Mouse (Mus musculus) hindbrain, embryonic 10.5 days (tissue): ENCODE data around the gene Ttll1. TPM values are rescaled to one million over a fixed set of nuclear protein-coding genes. Genes with fewer than 3 reads are reported as not detected.

Experiments used
- DNase-seq: peaks from one replicate; pipeline ENCODE4 v3.0.0-alpha.2; 2017; ENCODE audit warnings: low spot score
- H3K27ac ChIP-seq: fragments of 300-500 bp; sonication (generic); 2 replicates; pipeline ENCODE4 v1.5.1; 2016; ENCODE audit warnings: mild to moderate bottlenecking, moderate library complexity
- H3K27me3 ChIP-seq: fragments of 300-500 bp; sonication (generic); 2 replicates; pipeline ENCODE4 v1.6.1; 2016; ENCODE audit warnings: mild to moderate bottlenecking; ENCODE audit not compliant: poor library complexity, insufficient read depth, severe bottlenecking
- H3K36me3 ChIP-seq: fragments of 300-500 bp; sonication (generic); 2 replicates; pipeline ENCODE4 v1.6.1; 2016; ENCODE audit warnings: mild to moderate bottlenecking, moderate library complexity
- H3K4me1 ChIP-seq: fragments of 300-500 bp; sonication (generic); replicated peaks from 2 replicates; pipeline ENCODE4 v1.6.1; 2016; ENCODE audit warnings: mild to moderate bottlenecking
- H3K4me3 ChIP-seq: fragments of 300-500 bp; sonication (generic); 2 replicates; pipeline ENCODE4 v1.5.1; 2016; ENCODE audit warnings: mild to moderate bottlenecking, moderate library complexity
- H3K9me3 ChIP-seq: fragments of 300-500 bp; sonication (generic); 2 replicates; pipeline ENCODE4 v1.6.1; 2016; ENCODE audit warnings: mild to moderate bottlenecking, moderate library complexity
- WGBS: fragments of 180-500 bp; shearing (Covaris S2); methylation state at CpG from one replicate; pipeline ENCODE4 v1.1.7; 2016; 5-methylcytosine and 5-hydroxymethylcytosine counted together
- polyA plus RNA-seq: library from polyadenylated mRNA; unstranded; fragments of >200 nt; fragmentation: Nextera tagmentation; extraction: Ambion mirVana; gene quantifications from 2 replicates; pipeline ENCODE4 v1.2.1, GENCODE M21; 2016

The Ttll1 gene
- polyA plus RNA-seq, 1 experiment from 2014 or later, result 50.4 TPM

DNA sequence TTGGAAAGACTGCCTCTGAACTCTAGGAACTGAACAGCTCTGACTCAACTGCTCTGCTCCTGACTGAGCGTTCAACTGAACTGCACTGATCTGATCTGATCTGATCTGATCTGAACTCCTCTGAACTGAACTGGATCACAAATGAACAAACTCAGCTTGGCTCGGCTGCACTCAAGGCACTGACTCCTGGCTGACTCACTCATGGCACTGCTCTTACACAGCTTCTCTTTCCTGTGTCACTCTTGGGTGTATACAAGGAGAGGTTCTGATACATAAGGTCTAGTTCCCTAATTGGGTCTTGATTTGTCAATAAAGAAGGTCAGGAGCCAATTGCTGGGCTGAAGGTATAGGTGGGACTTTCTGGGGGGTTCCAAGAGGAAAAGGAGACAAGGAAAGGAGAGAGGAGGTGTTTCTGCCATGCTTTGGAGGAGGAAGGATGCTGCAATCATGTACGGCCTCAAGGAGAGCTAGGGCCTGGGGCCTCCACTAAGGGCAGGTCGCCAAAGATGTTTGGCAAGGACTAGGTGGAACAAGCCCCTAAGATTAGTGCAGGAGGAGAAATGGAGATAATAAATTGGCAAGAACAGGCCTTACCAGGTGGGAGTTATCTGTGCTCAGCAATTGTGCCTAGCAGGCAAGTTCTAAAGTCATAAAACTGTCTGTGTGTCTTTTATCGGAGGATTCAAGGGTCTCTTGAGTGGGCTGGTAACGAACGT is 16.7 kb downstream of the Ttll1 start:
- Histone ChIP-seq H3K4me1 (no peaks in the 10 kb centered on the region; the same call in 1 of the 2 replicates), H3K9me3 (no peaks in the 10 kb centered on the region), H3K4me3 (no peak overlapping the region), H3K27me3 (no peaks in the 10 kb centered on the region), H3K36me3 (peaks cover 97% of the 10 kb centered on the region), H3K27ac (no peak overlapping the region)
- DNase-seq, result no peak
- 90% methylated on average over 7 of the region's 7 CpGs for WGBS

GRCm38 (mm10) chr15:83491891-83492290 is 18.8 kb downstream of the Ttll1 start:
- WGBS, result 90% methylated on average over 5 of the region's 5 CpGs
- no peak overlapping the region for H3K27ac ChIP-seq
- H3K36me3 ChIP-seq, result peaks cover 93% of the 10 kb centered on the region
- no peaks in the 10 kb centered on the region for H3K9me3 ChIP-seq
- H3K27me3 ChIP-seq, result no peaks in the 10 kb centered on the region
- H3K4me3 ChIP-seq, result no peak overlapping the region
- no peak for DNase-seq
- peaks cover 4% of the 10 kb centered on the region; the same call in 1 of the 2 replicates for H3K4me1 ChIP-seq

DNA sequence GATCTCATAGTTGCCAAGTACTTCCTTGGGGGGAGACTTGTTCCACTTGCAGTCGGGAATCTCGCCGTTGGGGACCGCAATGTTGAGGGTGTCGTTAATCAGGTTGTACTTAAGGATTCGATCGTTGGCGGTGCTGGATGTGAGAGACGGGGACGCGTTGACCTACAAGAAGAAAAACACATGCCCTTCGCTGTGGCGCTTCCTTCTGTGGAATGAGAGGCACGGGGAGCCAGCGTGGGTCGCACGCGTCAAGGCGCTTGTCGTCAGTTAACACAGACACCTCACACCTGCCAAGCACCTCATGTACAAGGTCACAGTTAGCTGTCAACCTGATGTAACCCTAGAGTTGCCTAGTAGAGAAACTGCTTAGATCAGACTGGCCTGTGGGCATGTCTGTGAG is 21.2 kb downstream of the Ttll1 start:
- DNase-seq, result no peak
- 96% methylated on average over 20 of the region's 20 CpGs for WGBS
- H3K36me3 ChIP-seq, result peaks cover 89% of the 10 kb centered on the region
- no peak overlapping the region for H3K4me3 ChIP-seq
- no peaks in the 10 kb centered on the region for H3K9me3 ChIP-seq
- H3K27me3 ChIP-seq, result no peaks in the 10 kb centered on the region
- no peak overlapping the region for H3K27ac ChIP-seq
- H3K4me1 ChIP-seq, result 0 out of 2 replicates have a peak, but pooled peaks cover 4% of the 10 kb centered on the region

DNA sequence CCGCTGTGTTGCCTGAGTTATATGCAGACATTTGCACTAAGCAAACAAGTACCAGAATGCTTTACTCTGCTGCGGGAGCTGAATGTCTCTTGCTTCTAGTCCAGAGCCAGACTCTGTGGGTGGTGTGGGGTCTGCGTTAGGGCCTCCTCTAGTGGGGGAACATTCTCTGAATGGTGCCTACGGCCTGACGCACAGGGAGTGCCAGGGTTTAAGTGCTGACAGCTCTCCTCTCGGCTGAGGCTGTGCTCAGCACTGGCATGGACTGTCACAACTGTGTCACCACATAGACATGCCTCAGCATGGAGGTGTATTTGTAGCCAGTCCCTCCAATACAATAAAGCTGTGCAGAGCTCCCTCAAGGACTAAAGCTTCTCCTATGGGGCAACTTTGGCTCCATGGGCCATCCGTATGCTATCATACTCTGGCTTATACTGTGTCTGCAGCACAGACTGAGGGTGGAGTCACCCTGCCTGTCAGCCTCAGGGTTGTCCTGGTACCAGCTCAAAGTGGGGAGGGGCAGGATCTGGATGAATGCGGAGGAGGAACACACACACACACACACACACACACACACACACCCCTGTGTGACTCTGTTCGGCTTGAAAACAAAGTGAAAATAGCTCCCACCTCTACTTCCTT is 23.1 kb downstream of the Ttll1 start:
- Histone ChIP-seq H3K27ac (no peak overlapping the region), H3K36me3 (peaks cover 82% of the 10 kb centered on the region), H3K27me3 (no peaks in the 10 kb centered on the region), H3K4me3 (no peak overlapping the region), H3K9me3 (no peaks in the 10 kb centered on the region), H3K4me1 (0 out of 2 replicates have a peak, but pooled peaks cover 4% of the 10 kb centered on the region)
- WGBS, result 74% methylated on average over 9 of the region's 9 CpGs
- no peak for DNase-seq

GRCm38 (mm10) chr15:83484311-83484710 is 26.4 kb downstream of the Ttll1 start:
- no peak overlapping the region for H3K4me3 ChIP-seq
- peaks cover 52% of the 10 kb centered on the region for H3K36me3 ChIP-seq
- no peak for DNase-seq
- no peak overlapping the region for H3K27ac ChIP-seq
- H3K27me3 ChIP-seq, result no peaks in the 10 kb centered on the region
- 90% methylated on average over 10 of the region's 10 CpGs for WGBS
- peaks cover 15% of the 10 kb centered on the region; the same call in 1 of the 2 replicates for H3K4me1 ChIP-seq
- no peaks in the 10 kb centered on the region for H3K9me3 ChIP-seq

DNA sequence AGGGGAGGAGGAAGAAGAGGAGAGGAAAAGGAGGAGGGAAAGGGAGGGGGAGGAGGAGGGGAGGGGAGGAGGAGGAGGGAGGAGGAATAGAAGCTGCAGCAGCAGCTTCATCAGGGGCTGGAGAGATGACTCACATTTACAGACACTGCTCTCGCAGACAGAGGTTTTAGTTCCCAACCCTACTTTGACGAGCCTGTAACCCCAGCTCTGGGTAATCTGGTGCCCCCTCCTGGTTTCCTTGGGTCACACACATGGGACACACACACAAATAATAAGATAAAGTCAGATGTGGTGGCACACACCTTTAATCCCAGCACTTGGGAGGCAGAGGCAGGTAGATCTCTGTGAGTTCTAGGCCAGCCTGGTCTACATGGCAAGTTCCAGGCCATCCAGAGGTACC is 27.2 kb downstream of the Ttll1 start:
- 44% methylated on average over 2 of the region's 2 CpGs for WGBS
- no peaks in the 10 kb centered on the region for H3K27me3 ChIP-seq
- H3K27ac ChIP-seq, result no peak overlapping the region
- H3K4me3 ChIP-seq, result no peak overlapping the region
- peaks cover 22% of the 10 kb centered on the region for H3K4me1 ChIP-seq
- H3K36me3 ChIP-seq, result peaks cover 46% of the 10 kb centered on the region
- DNase-seq, result peak; percentile 14
- H3K9me3 ChIP-seq, result no peaks in the 10 kb centered on the region

DNA sequence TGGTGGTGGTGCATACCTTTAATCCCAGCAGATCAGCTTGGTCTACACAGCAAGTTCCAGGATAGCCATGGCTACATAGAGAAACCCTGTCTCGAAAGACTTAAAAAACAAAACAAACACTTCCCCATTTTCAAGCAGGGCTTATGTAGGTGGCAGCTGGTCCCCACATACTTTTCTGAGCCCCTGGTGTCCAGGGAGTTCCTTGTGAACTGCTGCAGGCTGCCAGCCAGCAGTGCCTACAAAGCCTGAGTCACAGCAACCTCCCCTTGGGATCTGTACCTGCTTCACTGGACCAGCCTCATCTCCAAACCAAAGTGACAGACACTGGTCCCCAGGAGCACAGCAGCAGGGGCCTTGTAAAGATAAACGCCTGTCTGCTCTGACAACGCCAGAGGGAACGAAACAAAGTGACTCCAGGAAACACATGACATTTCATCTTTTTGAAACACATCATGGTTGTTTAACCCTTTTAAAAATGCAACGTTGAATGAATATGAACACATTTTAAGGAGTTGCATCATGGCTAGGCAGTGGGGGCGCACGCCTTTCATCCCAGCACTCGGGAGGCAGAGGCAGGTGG is 28.0 kb downstream of the Ttll1 start:
- Histone ChIP-seq H3K9me3 (no peaks in the 10 kb centered on the region), H3K27ac (no peak overlapping the region), H3K4me1 (peaks cover 18% of the 10 kb centered on the region), H3K4me3 (no peak overlapping the region), H3K27me3 (no peaks in the 10 kb centered on the region), H3K36me3 (peaks cover 40% of the 10 kb centered on the region)
- 73% methylated on average over 8 of the region's 8 CpGs for WGBS
- DNase-seq, result no peak

GRCm38 (mm10) chr15:83481236-83481780 is 29.4 kb downstream of the Ttll1 start:
- no peak overlapping the region for H3K27ac ChIP-seq
- peaks cover 25% of the 10 kb centered on the region for H3K36me3 ChIP-seq
- no peaks in the 10 kb centered on the region for H3K9me3 ChIP-seq
- DNase-seq, result no peak
- peaks cover 18% of the 10 kb centered on the region for H3K4me1 ChIP-seq
- no peaks in the 10 kb centered on the region for H3K27me3 ChIP-seq
- no peak overlapping the region for H3K4me3 ChIP-seq
- WGBS, result 69% methylated on average over 10 of the region's 10 CpGs

GRCm38 (mm10) chr15:83479818-83480217 is 30.9 kb downstream of the Ttll1 start:
- H3K4me3 ChIP-seq, result no peak overlapping the region
- no peak for DNase-seq
- no peaks in the 10 kb centered on the region for H3K27me3 ChIP-seq
- peaks cover 11% of the 10 kb centered on the region for H3K36me3 ChIP-seq
- no peaks in the 10 kb centered on the region for H3K9me3 ChIP-seq
- no peak overlapping the region for H3K27ac ChIP-seq
- peaks cover 18% of the 10 kb centered on the region for H3K4me1 ChIP-seq
- 89% methylated on average over 4 of the region's 4 CpGs for WGBS

- H3K27ac ChIP-seq, result no peak overlapping the region
- peaks cover 31% of the 10 kb centered on the region for H3K4me1 ChIP-seq
- H3K9me3 ChIP-seq, result no peaks in the 10 kb centered on the region
- H3K36me3 ChIP-seq, result no peaks in the 10 kb centered on the region
- H3K27me3 ChIP-seq, result no peaks in the 10 kb centered on the region
- DNase-seq, result no peak
- no peak overlapping the region for H3K4me3 ChIP-seq
- WGBS, result 75% methylated on average over 3 of the region's 3 CpGs
Observed at GRCm38 (mm10) chr15:83478096-83478495, 32.6 kb downstream of the Ttll1 start.

DNA sequence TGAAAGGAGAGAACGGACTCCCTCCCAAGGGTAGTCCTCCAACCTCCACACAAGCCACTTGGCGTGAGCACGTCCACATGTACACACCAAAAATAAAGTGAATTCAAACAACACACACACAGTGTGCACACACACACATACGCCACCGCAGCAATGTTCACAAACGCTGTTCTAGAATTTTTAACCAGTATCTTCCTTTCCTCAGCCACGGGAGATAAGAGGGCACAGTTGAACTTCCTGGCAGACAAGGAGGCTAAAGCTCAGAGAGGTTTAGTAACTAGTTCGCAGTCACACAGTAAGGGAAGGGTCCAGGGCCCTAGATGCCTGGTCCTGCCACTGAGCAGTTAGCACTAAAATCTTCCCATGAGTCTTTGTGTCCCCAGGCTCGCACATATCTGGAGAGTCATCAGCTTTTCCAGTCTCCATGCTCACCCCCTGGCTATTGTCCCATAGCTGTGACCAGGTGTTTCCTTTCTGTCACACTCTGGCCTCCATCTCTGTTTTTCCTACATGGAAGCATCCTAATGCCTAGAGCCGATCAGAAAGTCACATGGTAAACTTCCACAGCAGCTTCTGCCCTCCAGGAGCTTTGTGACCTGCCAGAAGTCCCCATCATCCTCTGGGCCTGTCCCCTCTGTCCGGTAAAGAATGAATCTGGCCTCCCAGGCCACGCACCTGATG is 34.0 kb downstream of the Ttll1 start:
- Histone ChIP-seq H3K36me3 (no peaks in the 10 kb centered on the region), H3K27me3 (no peaks in the 10 kb centered on the region)
- 86% methylated on average over 12 of the region's 12 CpGs for WGBS

GRCm38 (mm10) chr15:83474466-83474836 is 36.2 kb downstream of the Ttll1 start:
- Histone ChIP-seq H3K9me3 (no peaks in the 10 kb centered on the region), H3K4me1 (peaks cover 22% of the 10 kb centered on the region), H3K27ac (no peak overlapping the region), H3K4me3 (no peak overlapping the region), H3K36me3 (no peaks in the 10 kb centered on the region), H3K27me3 (no peaks in the 10 kb centered on the region)
- DNase-seq, result no peak
- WGBS, result 37% methylated on average over 5 of the region's 5 CpGs

More for the DNA sequence above, 34.0 kb downstream of the Ttll1 start:
- peaks cover 26% of the 10 kb centered on the region for H3K4me1 ChIP-seq
- H3K4me3 ChIP-seq, result no peak overlapping the region
- H3K27ac ChIP-seq, result no peak overlapping the region
- H3K9me3 ChIP-seq, result no peaks in the 10 kb centered on the region
- DNase-seq, result no peak
